Mouse (Mus musculus) CH12.LX (cell line): ENCODE data around the gene Stpg4. TPM values are rescaled to one million over a fixed set of nuclear protein-coding genes. Genes with fewer than 3 reads are reported as not detected.

Experiments used
- DNase-seq: peaks from one replicate; pipeline ENCODE4 v3.0.0-alpha.2; 2013; ENCODE audit errors: extremely low read depth
- H3K27ac ChIP-seq: 2 replicates; pipeline ENCODE4 v1.5.1; 2012; ENCODE audit warnings: low read depth, mild to moderate bottlenecking, control low read depth, moderate library complexity; ENCODE audit not compliant: insufficient read depth
- H3K27me3 ChIP-seq: replicated peaks from 2 replicates; pipeline ENCODE3; 2012; ENCODE audit warnings: inconsistent platforms
- H3K36me3 ChIP-seq, 2 experiments: replicated peaks in 1 of 2; 2 replicates each; pipeline versions ENCODE3 to v1.6.1; 2012; ENCODE audit warnings: inconsistent platforms in 1 of 2, low read length in 1 of 2, mild to moderate bottlenecking in 1 of 2, mixed read lengths in 1 of 2, moderate library complexity in 1 of 2; ENCODE audit not compliant: control insufficient read depth in 1 of 2, insufficient read depth in 1 of 2
- H3K4me1 ChIP-seq, 2 experiments: 2 replicates each; pipeline ENCODE4 v1.6.1; 2012; ENCODE audit warnings: inconsistent platforms in 1 of 2, moderate library complexity in 1 of 2; ENCODE audit not compliant: insufficient read depth in 2 of 2, control insufficient read depth in 1 of 2
- H3K4me2 ChIP-seq: 2 replicates; pipeline ENCODE4 v1.6.1; 2012; ENCODE audit warnings: low read depth, mild to moderate bottlenecking, control low read depth; ENCODE audit not compliant: poor library complexity, insufficient read depth, severe bottlenecking
- H3K4me3 ChIP-seq, 3 experiments: fragments of 150-350 bp in 1 of 3; sonication (generic) in 1 of 3; replicated peaks in 1 of 3; 2 replicates each; pipeline versions ENCODE3 to v1.5.1; 2011 to 2012; ENCODE audit warnings: low read depth in 2 of 3, low read length in 2 of 3, mild to moderate bottlenecking in 2 of 3, moderate library complexity in 2 of 3, control low read depth in 1 of 3, improper control_type of control experiment in 1 of 3, inconsistent platforms in 1 of 3, mixed read lengths in 1 of 3; ENCODE audit not compliant: poor library complexity in 1 of 3
- H3K79me2 ChIP-seq: replicated peaks from 2 replicates; pipeline ENCODE4 v1.6.1; 2012; ENCODE audit warnings: mild to moderate bottlenecking, moderate library complexity; ENCODE audit not compliant: control insufficient read depth, poor library complexity, insufficient read depth, severe bottlenecking; ENCODE audit errors: extremely low read depth
- H3K9ac ChIP-seq: 2 replicates; pipeline ENCODE4 v1.6.1; 2012; ENCODE audit warnings: low read depth, mild to moderate bottlenecking, control low read depth, moderate library complexity; ENCODE audit not compliant: insufficient read depth
- H3K9me3 ChIP-seq: replicated peaks from 2 replicates; pipeline ENCODE3; 2012; ENCODE audit warnings: low read length, inconsistent platforms, mixed read lengths
- CHD1 ChIP-seq: IDR thresholded peaks from 2 replicates; pipeline ENCODE4 v1.6.1; 2012; ENCODE audit warnings: low read depth, low read length, improper control_type of control experiment, inconsistent platforms
- CHD2 ChIP-seq: IDR thresholded peaks from 2 replicates; pipeline ENCODE4 v1.6.1; 2011; ENCODE audit warnings: low read length, improper control_type of control experiment
- CTCF ChIP-seq, 2 experiments: IDR thresholded peaks in 1 of 2; conservative IDR thresholded peaks in 1 of 2; 2 replicates each; pipeline ENCODE4 v1.5.1; 2011 to 2012; ENCODE audit warnings: low read depth in 2 of 2, low read length in 2 of 2, improper control_type of control experiment in 1 of 2, inconsistent platforms in 1 of 2, mild to moderate bottlenecking in 1 of 2, moderate library complexity in 1 of 2
- E2F4 ChIP-seq: IDR thresholded peaks from 2 replicates; pipeline ENCODE4 v1.6.1; 2011; ENCODE audit warnings: low read depth, low read length, improper control_type of control experiment; ENCODE audit not compliant: insufficient replicate concordance
- EP300 ChIP-seq: IDR thresholded peaks from 2 replicates; pipeline ENCODE4 v1.6.1; 2011; ENCODE audit warnings: low read length, improper control_type of control experiment
- HCFC1 ChIP-seq: IDR thresholded peaks from 2 replicates; pipeline ENCODE4 v1.6.1; 2012; ENCODE audit warnings: low read depth, mild to moderate bottlenecking, inconsistent platforms, low read length, improper control_type of control experiment
- IRF4 ChIP-seq: IDR thresholded peaks from 2 replicates; pipeline ENCODE4 v1.6.1; 2014; ENCODE audit warnings: low read depth, mild to moderate bottlenecking, inconsistent platforms, low read length, improper control_type of control experiment
- JUND ChIP-seq: conservative IDR thresholded peaks from 2 replicates; pipeline ENCODE4 v1.6.1; 2011; ENCODE audit warnings: low read depth, low read length, improper control_type of control experiment
- MAFK ChIP-seq: IDR thresholded peaks from 2 replicates; pipeline ENCODE4 v1.6.1; 2011; ENCODE audit warnings: low read length, improper control_type of control experiment; ENCODE audit not compliant: insufficient replicate concordance
- MAX ChIP-seq: IDR thresholded peaks from 2 replicates; pipeline ENCODE4 v1.6.1; 2011; ENCODE audit warnings: low read length, improper control_type of control experiment
- MAZ ChIP-seq: IDR thresholded peaks from 2 replicates; pipeline ENCODE4 v1.6.1; 2012; ENCODE audit warnings: low read depth, mild to moderate bottlenecking, inconsistent platforms, low read length, improper control_type of control experiment, moderate library complexity
- MEF2A ChIP-seq: IDR thresholded peaks from 2 replicates; pipeline ENCODE4 v1.6.1; 2014; ENCODE audit warnings: low read depth, mild to moderate bottlenecking, inconsistent platforms, low read length, improper control_type of control experiment, borderline replicate concordance
- NELFE ChIP-seq: IDR thresholded peaks from 2 replicates; pipeline ENCODE4 v1.6.1; 2011; ENCODE audit warnings: low read depth, low read length, improper control_type of control experiment
- NRF1 ChIP-seq: IDR thresholded peaks from 2 replicates; pipeline ENCODE4 v1.6.1; 2014; ENCODE audit warnings: low read depth, mild to moderate bottlenecking, inconsistent platforms, low read length, improper control_type of control experiment, moderate library complexity
- PAX5 ChIP-seq: IDR thresholded peaks from 2 replicates; pipeline ENCODE4 v1.6.1; 2012; ENCODE audit warnings: low read length, inconsistent platforms, mixed read lengths
- POLR2A ChIP-seq: IDR thresholded peaks from 2 replicates; pipeline ENCODE4 v1.6.1; 2011; ENCODE audit warnings: low read depth, mild to moderate bottlenecking, improper control_type of control experiment, low read length
- RAD21 ChIP-seq: IDR thresholded peaks from 2 replicates; pipeline ENCODE4 v1.6.1; 2011; ENCODE audit warnings: low read depth, mild to moderate bottlenecking, low read length, improper control_type of control experiment, moderate library complexity
- SIN3A ChIP-seq: IDR thresholded peaks from 2 replicates; pipeline ENCODE4 v1.6.1; 2012; ENCODE audit warnings: low read length, improper control_type of control experiment, inconsistent platforms
- SMC3 ChIP-seq: IDR thresholded peaks from 2 replicates; pipeline ENCODE4 v1.6.1; 2011; ENCODE audit warnings: low read depth, low read length, improper control_type of control experiment
- TBP ChIP-seq: conservative IDR thresholded peaks from 2 replicates; pipeline ENCODE4 v1.6.1; 2011; ENCODE audit warnings: low read depth, low read length, improper control_type of control experiment
- TCF12 ChIP-seq: IDR thresholded peaks from 2 replicates; pipeline ENCODE4 v1.6.1; 2014; ENCODE audit warnings: low read depth, mild to moderate bottlenecking, inconsistent platforms, low read length, improper control_type of control experiment
- USF1 ChIP-seq: IDR thresholded peaks from 2 replicates; pipeline ENCODE4 v1.6.1; 2014; ENCODE audit warnings: low read depth, mild to moderate bottlenecking, inconsistent platforms, low read length, improper control_type of control experiment
- ZC3H11A ChIP-seq: IDR thresholded peaks from 2 replicates; pipeline ENCODE4 v1.6.1; 2012; ENCODE audit warnings: low read depth, mild to moderate bottlenecking, inconsistent platforms, low read length, improper control_type of control experiment
- ZMIZ1 ChIP-seq: IDR thresholded peaks from 2 replicates; pipeline ENCODE4 v1.6.1; 2012; ENCODE audit warnings: low read depth, mild to moderate bottlenecking, inconsistent platforms, low read length, improper control_type of control experiment
- dilution Hi-C: fragments of 300-500 bp; cut with MboI; formaldehyde crosslinking; loops from 2 replicates; pipeline ENCODE4 v1.14.3; 2020; ENCODE audit warnings: low sequenced_read_pairs; ENCODE audit not compliant: extremely low pct_unique_long_range_greater_than_20kb, extremely low pct_ligation_motif_present
- in situ Hi-C: fragments of 300-500 bp; cut with MboI; formaldehyde crosslinking; loops from 3 replicates; pipeline ENCODE4 v1.14.3; 2019; ENCODE audit warnings: low sequenced_read_pairs, low pct_ligation_motif_present, low pct_unique_long_range_greater_than_20kb, mixed read lengths
- polyA plus RNA-seq: library from polyadenylated mRNA; unstranded; fragments of >175 nt; gene quantifications from 2 replicates; pipeline ENCODE4 v1.2.1, GENCODE M21; 2012; ENCODE audit warnings: low read depth; ENCODE audit not compliant: insufficient read length
- total RNA-seq, 2 experiments: library from RNA; depleted of rRNA; stranded (reverse); fragments of 300-350 nt in 1 of 2; fragments of >200 nt in 1 of 2; gene quantifications; 2 replicates each; pipeline ENCODE4 v1.2.3; 2012 to 2014

The Stpg4 gene
- total and polyA plus RNA-seq, 3 experiments, result not detected

GRCm38 (mm10) chr17:87458911-87459749 is 31.6 kb upstream of the Stpg4 start:
- no peak overlapping the region for H3K9ac ChIP-seq
- peaks cover 13 to 53% of the 10 kb centered on the region in 2 experiments for H3K4me1 ChIP-seq
- dilution Hi-C loops (no loop called here), in situ Hi-C loops (no loop called here)
- peak; percentile 20; the same call in 1 of the 2 replicates for TF ChIP-seq IRF4
- no peak for TF ChIP-seq CHD2
- TF ChIP-seq CHD1, result no peak
- 0 out of 2 replicates have a peak, but pooled peaks have one; percentile 34 for TF ChIP-seq MAZ
- no peak for TF ChIP-seq USF1
- TF ChIP-seq TCF12, result no peak
- TF ChIP-seq POLR2A, result no peak
- H3K4me3 ChIP-seq, result no peak overlapping the region
- DNase-seq, result peak; percentile 33
- no peaks in the 10 kb centered on the region for H3K9me3 ChIP-seq
- H3K4me2 ChIP-seq, result peak overlapping the region; percentile 52
- no peaks in the 10 kb centered on the region for H3K36me3 ChIP-seq
- peaks cover 18% of the 10 kb centered on the region for H3K27me3 ChIP-seq
- no peak overlapping the region for H3K27ac ChIP-seq
- no peaks in the 10 kb centered on the region for H3K79me2 ChIP-seq

GRCm38 (mm10) chr17:87457961-87458360 is 30.4 kb upstream of the Stpg4 start:
- Histone ChIP-seq H3K4me2 (no peak overlapping the region), H3K9ac (no peak overlapping the region), H3K4me1 (peaks cover 6 to 41% of the 10 kb centered on the region in 2 experiments), H3K4me3 (no peak overlapping the region), H3K27ac (no peak overlapping the region), H3K36me3 (no peaks in the 10 kb centered on the region), H3K79me2 (no peaks in the 10 kb centered on the region), H3K9me3 (no peaks in the 10 kb centered on the region), H3K27me3 (peaks cover 19% of the 10 kb centered on the region)
- in situ Hi-C loops (no loop called here), dilution Hi-C loops (no loop called here)
- TF ChIP-seq HCFC1 (no peak), NELFE (no peak), SIN3A (no peak)
- no peak for DNase-seq

- dilution Hi-C loops, result no loop called here
- no peaks in the 10 kb centered on the region for H3K79me2 ChIP-seq
- H3K9me3 ChIP-seq, result peaks cover 3% of the 10 kb centered on the region
- no peak overlapping the region for H3K27ac ChIP-seq
- peaks cover 20% of the 10 kb centered on the region for H3K27me3 ChIP-seq
- peaks cover 0 to 5% of the 10 kb centered on the region in 2 experiments; a peak in 2 of 4 replicates for H3K4me1 ChIP-seq
- H3K36me3 ChIP-seq, result no peaks in the 10 kb centered on the region
- no peak overlapping the region for H3K9ac ChIP-seq
- TF ChIP-seq CTCF (conservative IDR thresholded peaks at IDR 0.05 in 1 of 2, IDR thresholded peaks at IDR 0.05 in 1 of 2; ENCODE audit: low read depth in 2 of 2, low read length in 2 of 2) (no peak), MEF2A (no peak), ZC3H11A (no peak), JUND (no peak), ZMIZ1 (no peak), RAD21 (no peak), SMC3 (no peak), E2F4 (no peak), EP300 (no peak), IRF4 (no peak), NRF1 (no peak), USF1 (no peak), MAZ (no peak), MAX (no peak), TCF12 (no peak), MAFK (no peak), PAX5 (no peak), HCFC1 (no peak), TBP (no peak)
- no peak overlapping the region for H3K4me2 ChIP-seq
- H3K4me3 ChIP-seq, result no peak overlapping the region
- DNase-seq, result no peak
- in situ Hi-C loops, result no loop called here
These were observed 26.6 kb upstream of the Stpg4 start for GRCm38 (mm10) chr17:87454121-87454520.
